Mouse (Mus musculus) spleen, adult 12 weeks (tissue): ENCODE measurements around the gene Hdlbp.

Experiments
- DNase-seq: peaks from one replicate; pipeline ENCODE4 v3.0.0; 2022; ENCODE audit warnings: low spot score

Gene Hdlbp

DNA sequence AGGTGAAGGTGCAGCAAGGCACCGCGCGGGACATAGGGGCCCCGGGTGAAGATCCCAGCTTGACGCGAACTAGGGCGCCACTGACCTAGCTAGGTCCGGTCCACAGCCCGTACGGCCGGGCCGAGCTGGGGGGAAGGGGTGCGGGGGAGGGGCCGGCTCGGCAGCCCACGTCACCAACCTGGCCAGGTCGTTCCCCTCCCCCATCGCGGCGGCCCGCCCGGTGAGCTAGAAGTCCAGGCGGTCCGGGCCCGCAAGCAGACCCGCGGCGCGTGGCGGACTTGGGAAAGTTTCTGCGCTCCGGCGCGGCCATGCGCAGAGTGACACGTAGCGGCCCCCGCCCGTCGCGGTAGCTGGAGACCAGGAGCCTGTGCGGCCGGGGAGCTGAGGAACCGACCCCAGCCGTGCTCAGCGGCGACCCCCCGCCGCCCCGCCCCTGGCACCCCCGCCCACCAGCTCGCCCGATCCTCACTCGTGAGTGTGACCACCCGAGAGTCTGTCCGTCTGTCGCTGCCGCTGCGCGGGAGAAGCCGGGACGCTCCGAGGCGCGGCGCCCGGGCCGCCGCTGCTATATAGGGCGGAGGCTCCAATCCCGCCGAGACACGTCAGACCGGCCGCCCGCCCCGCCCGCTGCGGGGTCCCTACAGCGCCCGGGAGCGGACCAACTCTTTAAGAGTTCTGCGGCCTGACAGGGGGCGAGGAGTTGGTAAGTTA, 33.3 kb downstream of the Hdlbp start:
- peak; percentile 69 for DNase-seq

DNA sequence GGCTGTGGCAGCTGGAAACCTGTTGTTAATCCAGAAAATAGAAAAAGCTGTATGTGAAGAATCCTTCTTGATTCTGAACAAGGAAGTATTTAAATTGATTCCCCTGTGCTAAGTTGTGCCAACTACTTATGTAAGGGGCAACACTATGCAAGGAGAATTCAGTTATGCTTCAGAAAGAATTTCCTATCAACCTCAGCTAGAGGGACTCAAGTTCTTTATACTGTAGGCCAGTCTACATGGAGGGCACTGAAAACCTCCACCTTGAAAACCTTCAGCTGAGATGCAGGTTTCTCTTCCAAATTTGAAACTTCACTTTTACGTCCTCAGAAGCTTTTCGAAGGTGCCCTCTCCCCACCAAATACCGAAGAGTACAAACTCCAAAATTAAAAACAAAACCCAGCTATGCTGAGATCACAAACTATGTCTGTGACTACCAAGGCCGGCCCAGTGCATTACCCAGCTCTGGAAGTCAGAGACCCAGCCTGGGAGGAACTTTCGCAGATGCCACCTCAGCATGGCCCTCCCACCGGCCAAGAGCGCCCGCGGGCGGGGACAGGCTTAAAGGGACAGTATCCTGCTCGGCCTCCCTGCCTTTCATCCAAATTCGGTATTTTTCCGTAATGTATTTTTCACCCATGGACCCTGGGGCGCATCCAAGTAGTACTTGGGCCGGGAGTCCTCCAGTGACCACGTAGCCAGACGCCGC, 34.1 kb downstream of the Hdlbp start:
- DNase-seq = peak; percentile 55

DNA sequence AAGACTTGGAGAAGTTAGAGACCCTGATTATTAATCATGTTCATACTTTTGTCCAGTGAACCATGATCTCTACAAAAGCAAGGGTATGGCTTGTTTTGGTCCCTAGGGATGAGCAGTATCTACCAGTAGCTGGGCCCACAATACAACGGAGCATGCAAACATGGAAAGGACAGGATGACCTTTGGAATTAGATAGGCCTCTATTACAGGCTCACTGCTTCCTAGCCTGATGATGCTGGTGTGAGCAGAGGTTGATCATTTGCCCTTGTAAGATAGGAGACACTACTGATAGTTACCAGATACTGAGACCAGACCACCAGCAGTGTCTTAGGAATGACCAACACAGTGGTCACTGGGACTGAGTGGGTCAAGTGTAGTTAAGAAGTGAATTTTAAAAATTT, 39.3 kb downstream of the Hdlbp start:
- no peak for DNase-seq

DNA sequence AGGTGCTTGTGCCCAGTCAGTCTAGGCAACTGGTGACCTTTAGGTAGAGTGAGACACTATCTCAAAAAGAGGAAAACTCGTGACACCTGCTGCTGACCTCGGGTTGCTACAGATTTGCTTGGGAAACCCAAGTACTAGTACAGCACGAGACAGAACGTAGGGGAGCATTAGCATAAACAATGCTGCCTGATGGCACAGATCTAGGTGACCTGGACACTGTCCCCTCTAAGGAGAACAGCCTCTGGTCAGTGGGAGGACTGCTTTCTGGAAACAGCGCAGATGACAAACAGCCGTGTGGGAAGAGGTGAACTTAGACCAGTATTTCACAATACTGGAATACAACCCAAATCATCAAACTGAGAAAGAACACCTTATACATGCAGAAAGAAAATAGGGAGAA, 46.5 kb downstream of the Hdlbp start:
- no peak for DNase-seq

DNA sequence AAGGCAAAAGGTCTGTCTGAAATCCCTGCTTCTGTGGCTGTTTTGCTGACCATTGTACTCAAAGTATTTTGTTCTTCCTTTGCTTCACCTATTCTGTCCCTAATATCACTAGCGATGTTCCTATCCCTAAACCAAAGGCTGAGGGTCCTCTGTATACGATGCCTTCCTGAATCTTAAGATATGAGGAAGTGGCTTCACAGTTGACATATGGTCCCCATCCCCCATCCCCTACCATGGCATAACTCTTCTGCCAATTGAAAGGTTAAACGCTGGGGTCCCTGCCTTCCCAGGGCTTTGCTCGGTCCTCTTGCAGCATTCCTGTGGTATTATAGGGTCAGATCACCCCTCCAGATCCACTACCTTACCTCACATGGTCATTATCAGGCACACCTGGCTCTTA, 75.2 kb downstream of the Hdlbp start:
- DNase-seq = no peak

DNA sequence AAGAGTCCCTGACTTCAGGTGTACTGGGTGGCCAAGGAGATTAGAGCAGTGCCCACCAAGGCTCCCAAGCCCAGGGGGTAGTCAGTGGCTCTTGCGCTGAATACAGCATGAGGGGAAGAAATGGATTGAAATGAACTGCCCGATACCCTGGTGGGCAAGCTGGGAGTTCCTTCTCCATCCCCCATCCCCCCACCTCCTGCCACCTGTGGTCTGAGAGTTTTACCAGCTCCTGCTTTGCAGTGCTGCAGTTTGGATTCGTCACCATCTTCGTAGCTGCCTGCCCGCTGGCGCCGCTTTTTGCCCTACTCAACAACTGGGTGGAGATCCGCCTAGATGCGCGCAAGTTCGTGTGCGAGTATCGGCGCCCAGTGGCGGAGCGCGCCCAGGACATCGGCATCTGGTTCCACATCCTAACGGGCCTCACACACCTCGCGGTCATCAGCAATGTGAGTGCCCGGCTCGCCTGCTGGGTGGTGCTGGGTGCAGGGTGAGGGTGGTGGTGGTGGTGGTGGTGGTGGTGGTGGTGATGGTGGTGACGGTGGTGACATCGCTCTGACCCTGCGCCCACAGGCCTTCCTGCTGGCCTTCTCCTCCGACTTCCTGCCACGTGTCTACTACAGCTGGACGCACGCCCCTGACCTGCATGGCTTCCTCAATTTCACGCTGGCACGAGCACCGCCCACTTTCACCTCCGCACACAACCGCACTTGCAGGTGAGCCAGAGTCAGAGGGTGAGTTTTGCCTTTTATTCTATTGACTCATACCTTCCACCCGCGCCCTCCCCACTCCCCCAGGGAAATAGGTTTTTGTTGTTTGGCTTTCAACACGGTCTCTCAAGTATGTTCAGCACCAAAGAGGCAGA, 77.2 kb downstream of the Hdlbp start:
- peak; percentile 12 for DNase-seq

DNA sequence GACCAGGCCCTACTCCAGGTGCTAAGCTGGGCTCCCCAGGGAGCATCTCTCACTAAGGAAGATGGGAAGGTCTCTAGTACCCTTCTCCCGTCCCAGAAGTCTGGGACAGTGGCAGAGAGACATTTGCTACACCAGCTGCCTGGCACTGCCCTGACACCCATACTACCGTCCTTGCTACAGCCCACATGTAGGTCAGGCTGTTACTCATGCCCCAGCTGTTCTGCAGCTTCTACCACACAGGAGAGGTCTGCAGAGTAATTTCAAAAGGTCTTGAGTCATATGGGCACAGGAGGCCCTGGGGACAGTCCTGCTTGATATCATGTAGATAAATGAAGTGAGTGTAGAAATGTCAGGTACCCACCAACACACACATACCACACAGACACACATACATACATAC, 89.7 kb downstream of the Hdlbp start:
- no peak for DNase-seq

DNA sequence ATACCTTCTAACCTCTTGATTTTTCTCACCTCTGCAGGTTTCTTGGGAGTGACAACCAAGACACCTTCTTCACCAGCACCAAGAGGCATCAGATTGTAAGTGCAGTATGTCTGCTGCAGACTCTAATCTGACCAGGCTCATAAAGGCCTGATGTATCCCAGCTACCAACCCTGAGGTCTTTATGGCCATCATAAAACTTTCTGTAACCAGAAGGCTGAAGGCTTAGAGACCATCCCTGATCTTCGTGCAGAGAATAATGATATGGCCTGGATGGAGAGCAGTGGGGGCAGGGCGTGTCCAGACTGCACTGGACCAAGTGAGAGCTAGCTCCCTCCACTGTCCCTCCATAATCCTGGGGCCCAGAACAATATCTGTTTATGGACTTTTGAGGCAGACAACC, 91.4 kb downstream of the Hdlbp start:
- no peak for DNase-seq

DNA sequence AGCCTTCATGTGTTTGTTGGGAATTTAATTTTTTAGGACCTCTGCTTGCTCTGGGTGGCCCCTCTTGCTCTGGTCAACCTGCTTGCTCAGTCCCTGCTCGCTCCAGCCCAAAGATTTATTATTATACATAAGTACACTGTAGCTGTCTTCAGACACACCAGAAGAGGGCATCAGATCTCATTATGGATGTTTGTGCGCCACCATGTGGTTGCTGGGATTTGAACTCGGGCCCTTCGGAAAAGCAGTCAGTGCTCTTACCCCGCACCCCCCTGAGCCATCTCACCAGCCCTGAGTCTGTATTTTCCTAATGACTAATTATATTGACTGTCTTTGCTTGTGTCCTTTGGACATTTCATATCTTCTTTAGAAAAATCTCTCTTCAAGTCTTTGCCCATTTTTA, 99.5 kb downstream of the Hdlbp start:
- no peak for DNase-seq

DNA sequence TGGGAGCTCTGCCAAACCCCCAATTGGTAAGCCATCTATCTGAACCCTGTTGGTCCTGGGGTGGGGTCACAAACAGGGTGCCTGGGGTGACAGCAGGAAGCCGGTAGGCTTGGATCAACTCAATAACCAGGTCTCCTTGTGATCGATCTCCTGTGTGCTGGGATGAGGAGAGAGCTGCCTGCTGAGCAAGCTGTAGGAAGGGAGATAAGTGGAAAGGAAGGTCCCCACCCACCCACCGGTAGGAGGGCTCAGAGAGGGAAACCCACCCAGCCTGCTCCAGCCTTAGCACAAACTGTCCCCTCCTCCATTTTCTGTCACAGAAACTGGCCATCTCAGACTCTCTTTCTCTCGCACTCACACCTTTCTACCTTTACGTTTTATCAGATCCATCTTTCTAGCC, 101.3 kb downstream of the Hdlbp start:
- DNase-seq = no peak

DNA sequence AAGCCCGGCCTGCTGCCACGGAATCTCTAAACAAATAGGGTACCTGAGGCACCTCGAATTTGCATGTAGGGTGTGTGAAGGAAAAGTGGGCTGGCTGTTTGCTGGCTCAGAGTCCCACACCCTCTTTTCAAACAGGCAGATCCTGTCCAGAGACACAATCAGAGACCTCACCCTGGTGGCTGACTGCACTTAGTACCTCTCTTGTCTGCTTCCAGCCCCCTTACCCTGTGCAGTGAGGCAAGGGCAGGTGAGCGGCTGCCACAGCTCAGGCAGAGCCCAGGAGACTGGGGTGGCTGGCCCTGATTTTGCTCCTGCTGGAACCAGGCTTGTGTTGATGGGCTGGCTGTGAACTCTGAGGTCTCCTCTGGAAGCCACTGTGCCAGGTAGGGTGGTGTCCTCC, 105.0 kb downstream of the Hdlbp start, which contains the start of gene Ano7:
Gene Ano7, plus strand, starts transcription at position 266 of the 400 bp plus-strand sequence.
- no peak for DNase-seq

DNA sequence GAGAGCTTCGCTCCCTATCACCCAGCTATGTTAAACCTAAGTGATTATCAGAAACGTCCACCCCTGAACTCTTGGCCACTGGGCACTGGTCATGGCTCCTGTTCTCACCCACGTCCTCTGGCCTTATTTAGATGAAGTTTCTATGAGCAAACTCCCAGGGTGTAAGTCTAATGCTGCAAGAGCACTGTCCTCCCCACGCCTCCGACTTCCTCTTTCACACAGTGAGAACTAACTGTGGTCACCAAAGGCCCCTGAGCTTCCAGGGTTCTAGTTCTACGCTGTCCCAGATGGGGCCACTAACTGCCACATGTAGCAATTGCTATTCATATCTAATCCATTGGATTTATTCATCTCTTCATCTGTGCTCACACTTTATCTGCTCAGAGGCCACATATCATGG, 113.0 kb downstream of the Hdlbp start:
- DNase-seq = no peak

DNA sequence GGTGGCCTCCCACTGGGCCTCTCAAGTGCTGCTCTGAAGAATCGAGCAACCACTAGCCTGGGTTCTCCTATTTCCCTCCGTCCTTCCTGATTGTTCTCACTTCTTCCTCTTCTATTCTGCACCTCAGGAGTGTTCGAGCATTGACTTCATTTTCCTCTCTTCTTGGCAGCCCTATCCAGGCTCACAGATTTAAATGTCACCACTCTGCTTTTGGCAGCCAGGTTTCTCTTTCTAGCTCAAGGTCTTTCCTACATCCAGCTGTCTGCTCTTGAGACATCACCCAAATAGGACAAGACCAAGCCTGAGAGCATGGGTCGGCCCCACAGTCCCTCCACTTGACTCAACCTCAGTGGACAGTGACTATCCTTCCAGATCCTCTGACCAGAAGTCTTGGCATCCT, 116.0 kb downstream of the Hdlbp start:
- no peak for DNase-seq
